Mouse (Mus musculus): ENCODE measurements at regions not wholly inside any gene's neighbourhood (a gene's known extent, or its start where the extent isn't known, plus 50 kb on each side); places are given as distances from the start of the nearest gene placed in this dataset.

DNA sequence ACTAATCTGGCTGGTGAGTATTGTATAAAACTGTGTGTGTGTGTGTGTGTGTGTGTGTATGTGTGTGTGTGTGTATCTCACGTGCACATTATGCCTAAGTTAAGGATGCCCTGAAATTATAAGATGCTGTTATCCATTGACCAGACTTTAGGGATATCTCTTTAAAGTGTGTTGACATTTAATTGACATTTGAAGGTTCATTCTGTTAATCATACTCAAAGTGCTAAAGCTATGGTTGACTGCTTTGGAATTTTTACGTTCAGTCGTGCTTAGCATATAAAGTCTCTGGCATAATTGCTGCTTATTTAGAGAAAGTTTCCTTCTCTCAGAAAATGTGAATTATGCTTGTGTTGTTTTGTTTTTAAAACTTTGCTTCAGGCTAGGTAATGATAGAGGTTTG lies 135.9 kb downstream of the Ogfrl1 start:
- TF ChIP-seq POLR2A (IDR thresholded peaks at IDR 0.05; ENCODE audit: low read depth, low read length) (no peak), CTCF (IDR thresholded peaks at IDR 0.05; ENCODE audit: extremely low read depth, insufficient read length, insufficient replicate concordance, low read depth, low read length) (no peak)

Measured in small intestine, adult 2 months (tissue).